Comparison of ENCODE assay signal across 8 mouse cellular contexts in genomic region chr19:32756900-32757725, GRCm38 (mm10). TPM values are rescaled to one million over a fixed set of nuclear protein-coding genes. Genes with fewer than 3 reads are reported as not detected.
DNase-seq lines count a peak whose midpoint lies in the region; ATAC-seq and TF ChIP-seq lines count a peak whose summit lies in the region.

Pten (plus strand) TSS chr19:32757497.

- no peaks in the 10 kb centered on the region for H3K4me1 ChIP-seq in embryonic fibroblast, embryonic 13.5 days (ENCODE audit: control insufficient read depth, insufficient read depth, low read length)
- H3K4me1 ChIP-seq in kidney, embryonic 14.5 days (ENCODE audit: control insufficient read depth, insufficient read depth, low read length), result peaks cover 18% of the 10 kb centered on the region; the same call in 1 of the 2 replicates
- peaks cover 8% of the 10 kb centered on the region for H3K4me1 ChIP-seq in limb, embryonic 15.5 days
- peaks cover 3% of the 10 kb centered on the region; the same call in 1 of the 2 replicates for H3K4me1 ChIP-seq in midbrain, postnatal 0 days (ENCODE audit: insufficient read depth, low read length)

- peaks cover 39% of the 10 kb centered on the region for H3K79me3 ChIP-seq in C2C12 (ENCODE audit: low read depth)

- peak within 1 kb of the TSS; percentile 66 for H3ac ChIP-seq in C2C12 (ENCODE audit: control insufficient read depth, insufficient read length, low read depth)

- WGBS in kidney, embryonic 14.5 days, result under 1% methylated on average over 62 of the region's 77 CpGs
- 0% methylated on average over 60 of the region's 77 CpGs for WGBS in limb, embryonic 15.5 days
- WGBS in midbrain, postnatal 0 days, result under 1% methylated on average over 63 of the region's 77 CpGs

- peak; percentile 99 for DNase-seq in brain, adult 2 months (ENCODE audit: low read depth, low spot score)
- peak; percentile 94 to 95 for DNase-seq in heart, adult 9 months (ENCODE audit: low spot score in 2 of 2)
- DNase-seq in midbrain, postnatal 0 days (ENCODE audit: low spot score), result peak; percentile 97
- peak; percentile 94 for DNase-seq in spleen, postnatal 10 days (ENCODE audit: low spot score in 2 of 2)

- ATAC-seq in kidney, embryonic 14.5 days (ENCODE audit: low FRiP score, low TSS enrichment), result peak; percentile 91
- ATAC-seq in limb, embryonic 15.5 days (ENCODE audit: insufficient number of reproducible peaks, low FRiP score, low TSS enrichment, low read depth), result peak; percentile 90
- peak; percentile 91 for ATAC-seq in midbrain, postnatal 0 days (ENCODE audit: low FRiP score)

- H3K9ac ChIP-seq in kidney, embryonic 14.5 days (ENCODE audit: low read depth, low read length), result peak within 1 kb of the TSS; percentile 98
- peak within 1 kb of the TSS; percentile 100 for H3K9ac ChIP-seq in limb, embryonic 15.5 days
- H3K9ac ChIP-seq in midbrain, postnatal 0 days (replicated peaks; ENCODE audit: low read length, poor library complexity, severe bottlenecking), result peak within 1 kb of the TSS; percentile 95

- peak within 1 kb of the TSS; percentile 74 for H3K4me3 ChIP-seq in C2C12 (ENCODE audit: insufficient read depth, poor library complexity, severe bottlenecking)
- H3K4me3 ChIP-seq in embryonic fibroblast, embryonic 13.5 days (ENCODE audit: insufficient read depth, low read length), result peak within 1 kb of the TSS; percentile 96
- H3K4me3 ChIP-seq in kidney, embryonic 14.5 days (ENCODE audit: low read length), result peak within 1 kb of the TSS; percentile 97
- H3K4me3 ChIP-seq in limb, embryonic 15.5 days, result peak within 1 kb of the TSS; percentile 95
- H3K4me3 ChIP-seq in midbrain, postnatal 0 days (ENCODE audit: low read depth, low read length), result peak within 1 kb of the TSS; percentile 97

- peak; percentile 92 for TF ChIP-seq POLR2A in embryonic fibroblast, embryonic 13.5 days (IDR thresholded peaks at IDR 0.05; ENCODE audit: low read depth, low read length)

- H3K79me2 ChIP-seq in C2C12 (ENCODE audit: control insufficient read depth, insufficient read depth), result peaks cover 47% of the 10 kb centered on the region

- no peaks in the 10 kb centered on the region for H3K27me3 ChIP-seq in C2C12 (ENCODE audit: control insufficient read depth, insufficient read depth, insufficient read length)
- H3K27me3 ChIP-seq in kidney, embryonic 14.5 days (ENCODE audit: control insufficient read depth, insufficient read depth, low read length), result no peaks in the 10 kb centered on the region
- H3K27me3 ChIP-seq in limb, embryonic 15.5 days, result peaks cover 20% of the 10 kb centered on the region
- no peaks in the 10 kb centered on the region for H3K27me3 ChIP-seq in midbrain, postnatal 0 days (ENCODE audit: insufficient read depth, low read length)

- peaks cover 5% of the 10 kb centered on the region for H3K36me3 ChIP-seq in C2C12 (ENCODE audit: control insufficient read depth, insufficient read depth)
- no peaks in the 10 kb centered on the region for H3K36me3 ChIP-seq in kidney, embryonic 14.5 days (ENCODE audit: control insufficient read depth, insufficient read depth, low read length)
- H3K36me3 ChIP-seq in limb, embryonic 15.5 days, result no peaks in the 10 kb centered on the region
- no peaks in the 10 kb centered on the region for H3K36me3 ChIP-seq in midbrain, postnatal 0 days (ENCODE audit: insufficient read depth, low read length)

- TF ChIP-seq CTCF in C2C12 (IDR thresholded peaks at IDR 0.05; ENCODE audit: control insufficient read depth, insufficient read depth, insufficient read length), result no peak
- no peak for TF ChIP-seq CTCF in embryonic fibroblast, embryonic 13.5 days (IDR thresholded peaks at IDR 0.05; ENCODE audit: borderline replicate concordance, insufficient read depth, low read length)
- TF ChIP-seq CTCF in midbrain, postnatal 0 days (IDR thresholded peaks at IDR 0.05), result no peak

- no peaks in the 10 kb centered on the region for H3K9me3 ChIP-seq in kidney, embryonic 14.5 days (ENCODE audit: control insufficient read depth, low read length)
- no peaks in the 10 kb centered on the region for H3K9me3 ChIP-seq in limb, embryonic 15.5 days
- H3K9me3 ChIP-seq in midbrain, postnatal 0 days (ENCODE audit: low read length), result no peaks in the 10 kb centered on the region

- peak within 1 kb of the TSS; percentile 96 for H3K4me2 ChIP-seq in kidney, embryonic 14.5 days (replicated peaks; ENCODE audit: low read depth, low read length)
- H3K4me2 ChIP-seq in limb, embryonic 15.5 days, result peak within 1 kb of the TSS; percentile 93
- H3K4me2 ChIP-seq in midbrain, postnatal 0 days (ENCODE audit: low read depth, low read length, poor library complexity, severe bottlenecking), result peak within 1 kb of the TSS; percentile 90

- peak within 1 kb of the TSS; percentile 79 for H3K27ac ChIP-seq in embryonic fibroblast, embryonic 13.5 days (ENCODE audit: insufficient read depth, low read length)
- peak within 1 kb of the TSS; percentile 98 for H3K27ac ChIP-seq in kidney, embryonic 14.5 days (ENCODE audit: low read depth, low read length)
- peak within 1 kb of the TSS; percentile 100 for H3K27ac ChIP-seq in limb, embryonic 15.5 days
- H3K27ac ChIP-seq in midbrain, postnatal 0 days (ENCODE audit: low read depth, low read length), result peak within 1 kb of the TSS; percentile 99

TF ChIP-seq in C2C12, 6 proteins besides CTCF, POLR2A, EP300 and RAD21:
- TF ChIP-seq MYOG (IDR thresholded peaks at IDR 0.05; ENCODE audit: control insufficient read depth, extremely low read depth, insufficient read length) (no peak), MYOD1 (IDR thresholded peaks at IDR 0.05; ENCODE audit: control insufficient read depth, insufficient read length, low read depth) (no peak), CEBPB (IDR thresholded peaks at IDR 0.05; ENCODE audit: low read depth) (no peak), FOSL1 (IDR thresholded peaks at IDR 0.05; ENCODE audit: insufficient read depth, low read length, poor library complexity, severe bottlenecking) (no peak)

RNA-seq across cellular contexts. Expression of gene Pten, which starts in this region (rescaled TPM):
- polyA plus RNA-seq in C2C12 (2012; fragmentation: generic; extraction: Trizol), result 9.6 TPM
- polyA plus RNA-seq in embryonic fibroblast, embryonic 13.5 days (2011; ENCODE audit: insufficient read length, low read depth, missing spikeins), result 104 and 134 TPM in 2 replicates
- 16.8 and 16.9 TPM in 2 replicates for polyA plus RNA-seq in kidney, embryonic 14.5 days (2014; fragmentation: Nextera tagmentation; extraction: Ambion mirVana)
- 7.1 and 9.5 TPM in 2 replicates for polyA plus RNA-seq in limb, embryonic 15.5 days (2015; fragmentation: Nextera tagmentation; extraction: Ambion mirVana)
- 117 and 171 TPM in 2 replicates for total RNA-seq in midbrain, postnatal 0 days (2014; rRNA removed)
- polyA plus RNA-seq in midbrain, postnatal 0 days (2015; fragmentation: Nextera tagmentation; extraction: Ambion mirVana), result 12.6 and 14.0 TPM in 2 replicates

Comparison
In these comparisons a context has a peak if more than half of its experiments do, and no peak if none do; other contexts are left out.
1. Peak in every context shown above with its lines: DNase-seq, ATAC-seq, H3K4me3 ChIP-seq and H3K27ac ChIP-seq.